Mouse (Mus musculus): Measurements from ENCODE around the gene Hexa. TPM values are rescaled to one million over a fixed set of nuclear protein-coding genes. Genes with fewer than 3 reads are reported as not detected.

Gene Hexa
- total and polyA plus RNA-seq, 3 experiments, result 37.1 to 65.8 (median 38.0) TPM

- Histone ChIP-seq H3K27ac (ENCODE audit: insufficient read depth, low read depth) (no peak overlapping the region), H3K4me3 (replicated peaks in 1 of 3; ENCODE audit: low read depth in 2 of 3, low read length in 2 of 3, poor library complexity in 1 of 3) (no peak overlapping the region), H3K27me3 (replicated peaks) (no peaks in the 10 kb centered on the region), H3K9me3 (replicated peaks; ENCODE audit: low read length) (no peaks in the 10 kb centered on the region), H3K9ac (ENCODE audit: insufficient read depth, low read depth) (no peak overlapping the region), H3K4me1 (ENCODE audit: control insufficient read depth in 1 of 2, insufficient read depth in 2 of 2) (peaks cover 0 to 34% of the 10 kb centered on the region in 2 experiments; a peak in 3 of 4 replicates), H3K4me2 (ENCODE audit: insufficient read depth, low read depth, poor library complexity, severe bottlenecking) (no peak overlapping the region), H3K79me2 (replicated peaks; ENCODE audit: control insufficient read depth, extremely low read depth, insufficient read depth, poor library complexity, severe bottlenecking) (peaks cover 4% of the 10 kb centered on the region; the same call in 1 of the 2 replicates), H3K36me3 (replicated peaks in 1 of 2; ENCODE audit: control insufficient read depth in 1 of 2, insufficient read depth in 1 of 2, low read length in 1 of 2) (peaks cover 28 to 66% of the 10 kb centered on the region in 2 experiments)
- dilution Hi-C loops (cut with MboI; ENCODE audit: extremely low pct_ligation_motif_present, extremely low pct_unique_long_range_greater_than_20kb, low sequenced_read_pairs), result no loop called here
- in situ Hi-C loops (cut with MboI; ENCODE audit: low pct_ligation_motif_present, low pct_unique_long_range_greater_than_20kb, low sequenced_read_pairs), result no loop called here
- TF ChIP-seq USF1 (IDR thresholded peaks at IDR 0.05; ENCODE audit: low read depth, low read length) (no peak), POLR2AphosphoS2 (IDR thresholded peaks at IDR 0.05; ENCODE audit: low read depth, low read length) (no peak), ZC3H11A (IDR thresholded peaks at IDR 0.05; ENCODE audit: low read depth, low read length) (no peak), MAFK (IDR thresholded peaks at IDR 0.05; ENCODE audit: insufficient replicate concordance, low read length) (no peak), E2F4 (IDR thresholded peaks at IDR 0.05; ENCODE audit: insufficient replicate concordance, low read depth, low read length) (no peak), ETS1 (conservative IDR thresholded peaks at IDR 0.05; ENCODE audit: low read depth, low read length) (no peak), MAX (IDR thresholded peaks at IDR 0.05; ENCODE audit: low read length) (no peak), EP300 (IDR thresholded peaks at IDR 0.05; ENCODE audit: low read length) (no peak), ELF1 (IDR thresholded peaks at IDR 0.05; ENCODE audit: low read depth, low read length) (no peak), RCOR1 (conservative IDR thresholded peaks at IDR 0.05; ENCODE audit: low read depth, low read length) (no peak), NRF1 (IDR thresholded peaks at IDR 0.05; ENCODE audit: low read depth, low read length) (no peak), KAT2A (IDR thresholded peaks at IDR 0.05; ENCODE audit: insufficient replicate concordance, low read length) (no peak)
- no peak for DNase-seq (ENCODE audit: extremely low read depth)
Measured at GRCm38 (mm10) chr9:59550077-59550476, 10.7 kb downstream of the Hexa start.

- dilution Hi-C loops (cut with MboI; ENCODE audit: extremely low pct_ligation_motif_present, extremely low pct_unique_long_range_greater_than_20kb, low sequenced_read_pairs), result no loop called here
- Histone ChIP-seq H3K9me3 (replicated peaks; ENCODE audit: low read length) (no peaks in the 10 kb centered on the region), H3K27ac (ENCODE audit: insufficient read depth, low read depth) (no peak overlapping the region), H3K4me2 (ENCODE audit: insufficient read depth, low read depth, poor library complexity, severe bottlenecking) (no peak overlapping the region), H3K79me2 (replicated peaks; ENCODE audit: control insufficient read depth, extremely low read depth, insufficient read depth, poor library complexity, severe bottlenecking) (peaks cover 4% of the 10 kb centered on the region; the same call in 1 of the 2 replicates), H3K9ac (ENCODE audit: insufficient read depth, low read depth) (no peak overlapping the region), H3K4me3 (replicated peaks in 1 of 3; ENCODE audit: low read depth in 2 of 3, low read length in 2 of 3, poor library complexity in 1 of 3) (no peak overlapping the region), H3K27me3 (replicated peaks) (no peaks in the 10 kb centered on the region), H3K36me3 (replicated peaks in 1 of 2; ENCODE audit: control insufficient read depth in 1 of 2, insufficient read depth in 1 of 2, low read length in 1 of 2) (peaks cover 32 to 73% of the 10 kb centered on the region in 2 experiments), H3K4me1 (ENCODE audit: control insufficient read depth in 1 of 2, insufficient read depth in 2 of 2) (peaks cover 0 to 32% of the 10 kb centered on the region in 2 experiments; a peak in 3 of 4 replicates)
- in situ Hi-C loops (cut with MboI; ENCODE audit: low pct_ligation_motif_present, low pct_unique_long_range_greater_than_20kb, low sequenced_read_pairs), result no loop called here
- no peak for TF ChIP-seq CHD1 (IDR thresholded peaks at IDR 0.05; ENCODE audit: low read depth, low read length)
- no peak for DNase-seq (ENCODE audit: extremely low read depth)
Measured at GRCm38 (mm10) chr9:59551017-59551416, 11.7 kb downstream of the Hexa start.

GRCm38 (mm10) chr9:59551620-59552031 lies 12.3 kb downstream of the Hexa start:
- in situ Hi-C loops (cut with MboI; ENCODE audit: low pct_ligation_motif_present, low pct_unique_long_range_greater_than_20kb, low sequenced_read_pairs) (no loop called here), dilution Hi-C loops (cut with MboI; ENCODE audit: extremely low pct_ligation_motif_present, extremely low pct_unique_long_range_greater_than_20kb, low sequenced_read_pairs) (no loop called here)
- DNase-seq (ENCODE audit: extremely low read depth), result no peak
- no peak overlapping the region for H3K4me3 ChIP-seq (replicated peaks in 1 of 3; ENCODE audit: low read depth in 2 of 3, low read length in 2 of 3, poor library complexity in 1 of 3)
- H3K27me3 ChIP-seq (replicated peaks), result no peaks in the 10 kb centered on the region
- H3K4me1 ChIP-seq (ENCODE audit: control insufficient read depth in 1 of 2, insufficient read depth in 2 of 2), result peaks cover 0 to 32% of the 10 kb centered on the region in 2 experiments; a peak in 3 of 4 replicates
- H3K36me3 ChIP-seq (replicated peaks in 1 of 2; ENCODE audit: control insufficient read depth in 1 of 2, insufficient read depth in 1 of 2, low read length in 1 of 2), result peaks cover 30 to 74% of the 10 kb centered on the region in 2 experiments
- peaks cover 4% of the 10 kb centered on the region; the same call in 1 of the 2 replicates for H3K79me2 ChIP-seq (replicated peaks; ENCODE audit: control insufficient read depth, extremely low read depth, insufficient read depth, poor library complexity, severe bottlenecking)
- no peak overlapping the region for H3K9ac ChIP-seq (ENCODE audit: insufficient read depth, low read depth)
- TF ChIP-seq MEF2A (IDR thresholded peaks at IDR 0.05; ENCODE audit: borderline replicate concordance, low read depth, low read length) (no peak), CHD2 (IDR thresholded peaks at IDR 0.05; ENCODE audit: low read length) (no peak), MAX (IDR thresholded peaks at IDR 0.05; ENCODE audit: low read length) (no peak), USF2 (conservative IDR thresholded peaks at IDR 0.05; ENCODE audit: low read depth, low read length) (no peak), E2F4 (IDR thresholded peaks at IDR 0.05; ENCODE audit: insufficient replicate concordance, low read depth, low read length) (no peak)
- H3K27ac ChIP-seq (ENCODE audit: insufficient read depth, low read depth), result no peak overlapping the region
- no peaks in the 10 kb centered on the region for H3K9me3 ChIP-seq (replicated peaks; ENCODE audit: low read length)
- H3K4me2 ChIP-seq (ENCODE audit: insufficient read depth, low read depth, poor library complexity, severe bottlenecking), result no peak overlapping the region

Data from CH12.LX (cell line).